Comparison of ENCODE assay signal across 8 mouse cellular contexts in genomic region chr16:31906896-31907295, GRCm38 (mm10). TPM values are rescaled to one million over a fixed set of nuclear protein-coding genes. Genes with fewer than 3 reads are reported as not detected.
A peak's percentile ranks its signal among the peaks of the same experiment; 100 is the strongest.
DNase-seq lines count a peak whose midpoint lies in the region; ATAC-seq and TF ChIP-seq lines count a peak whose summit lies in the region.

No protein-coding gene starts in this region.

- 6% methylated on average over 9 of the region's 9 CpGs for WGBS in embryonic facial prominence, embryonic 12.5 days
- WGBS in hindbrain, embryonic 11.5 days = 17% methylated on average over 9 of the region's 9 CpGs
- 8% methylated on average over 9 of the region's 9 CpGs for WGBS in liver, embryonic 14.5 days (ENCODE audit: insufficient replicate concordance)
- 12% methylated on average over 9 of the region's 9 CpGs for WGBS in neural tube, embryonic 13.5 days

- TF ChIP-seq CTCF in liver, embryonic 14.5 days (IDR thresholded peaks at IDR 0.05; ENCODE audit: low read depth) = no peak

- H3K27me3 ChIP-seq in embryonic facial prominence, embryonic 12.5 days = 0 out of 2 replicates have a peak, but pooled peaks cover 3% of the 10 kb centered on the region
- H3K27me3 ChIP-seq in hindbrain, embryonic 11.5 days (ENCODE audit: control insufficient read depth, insufficient read depth, low read length) = no peaks in the 10 kb centered on the region
- no peaks in the 10 kb centered on the region; the same call in 1 of the 2 replicates for H3K27me3 ChIP-seq in liver, embryonic 14.5 days (ENCODE audit: control insufficient read depth, insufficient read depth, low read length)
- H3K27me3 ChIP-seq in neural tube, embryonic 13.5 days = no peaks in the 10 kb centered on the region

- H3K9me3 ChIP-seq in embryonic facial prominence, embryonic 12.5 days = no peaks in the 10 kb centered on the region
- H3K9me3 ChIP-seq in hindbrain, embryonic 11.5 days (ENCODE audit: control insufficient read depth, low read length) = no peaks in the 10 kb centered on the region
- no peaks in the 10 kb centered on the region for H3K9me3 ChIP-seq in liver, embryonic 14.5 days (ENCODE audit: control insufficient read depth, low read length)
- H3K9me3 ChIP-seq in neural tube, embryonic 13.5 days = no peaks in the 10 kb centered on the region

- peak; percentile 11 for DNase-seq in thymus, postnatal 14 days
- no peak for DNase-seq in thymus, postnatal 0 days (ENCODE audit: low spot score)
- DNase-seq in hindbrain, embryonic 11.5 days (ENCODE audit: low spot score) = peak; percentile 46
- no peak for DNase-seq in liver, embryonic 14.5 days (ENCODE audit: low read depth in 3 of 3, low spot score in 3 of 3)
- DNase-seq in cerebellum, adult 11-12 months = no peak
- DNase-seq in frontal cortex, postnatal 14 days (ENCODE audit: low spot score in 2 of 2) = no peak

- H3K27ac ChIP-seq in embryonic facial prominence, embryonic 12.5 days = no peak overlapping the region
- no peak overlapping the region for H3K27ac ChIP-seq in hindbrain, embryonic 11.5 days (ENCODE audit: low read depth, low read length)
- H3K27ac ChIP-seq in liver, embryonic 14.5 days = no peak overlapping the region
- H3K27ac ChIP-seq in neural tube, embryonic 13.5 days (replicated peaks) = no peak overlapping the region

- H3K36me3 ChIP-seq in embryonic facial prominence, embryonic 12.5 days = no peaks in the 10 kb centered on the region
- no peaks in the 10 kb centered on the region for H3K36me3 ChIP-seq in hindbrain, embryonic 11.5 days (ENCODE audit: control insufficient read depth, insufficient read depth, low read length)
- no peaks in the 10 kb centered on the region for H3K36me3 ChIP-seq in liver, embryonic 14.5 days (replicated peaks; ENCODE audit: control insufficient read depth, insufficient read depth, low read depth)
- no peaks in the 10 kb centered on the region for H3K36me3 ChIP-seq in neural tube, embryonic 13.5 days

- 0 out of 2 replicates have a peak overlapping the region, but pooled peaks have one; percentile 19 for H3K4me3 ChIP-seq in embryonic facial prominence, embryonic 12.5 days
- no peak overlapping the region for H3K4me3 ChIP-seq in hindbrain, embryonic 11.5 days (ENCODE audit: low read depth, low read length)
- peak overlapping the region in 1 of 2 experiments; percentile 16; a peak in 1 of 4 replicates for H3K4me3 ChIP-seq in liver, embryonic 14.5 days (ENCODE audit: insufficient read depth in 1 of 2, low read depth in 2 of 2, low read length in 2 of 2)
- H3K4me3 ChIP-seq in neural tube, embryonic 13.5 days = peak overlapping the region; percentile 6; the same call in 1 of the 2 replicates

- ATAC-seq in embryonic facial prominence, embryonic 12.5 days (ENCODE audit: insufficient number of reproducible peaks, insufficient read depth, low FRiP score, low TSS enrichment) = no peak
- no peak for ATAC-seq in hindbrain, embryonic 11.5 days (ENCODE audit: low FRiP score)
- ATAC-seq in liver, embryonic 14.5 days (ENCODE audit: insufficient read depth) = no peak
- ATAC-seq in neural tube, embryonic 13.5 days (ENCODE audit: low read depth) = no peak

- no peak overlapping the region for H3K9ac ChIP-seq in embryonic facial prominence, embryonic 12.5 days
- peak overlapping the region; percentile 17; the same call in 1 of the 2 replicates for H3K9ac ChIP-seq in hindbrain, embryonic 11.5 days (ENCODE audit: low read depth, low read length)
- no peak overlapping the region for H3K9ac ChIP-seq in liver, embryonic 14.5 days (replicated peaks)
- 0 out of 2 replicates have a peak overlapping the region, but pooled peaks have one; percentile 31 for H3K9ac ChIP-seq in neural tube, embryonic 13.5 days

- no peak for TF ChIP-seq EP300 in liver, embryonic 14.5 days (IDR thresholded peaks at IDR 0.05; ENCODE audit: low read depth)

- peaks cover 15% of the 10 kb centered on the region; the same call in 1 of the 2 replicates for H3K4me1 ChIP-seq in embryonic facial prominence, embryonic 12.5 days
- H3K4me1 ChIP-seq in hindbrain, embryonic 11.5 days (replicated peaks; ENCODE audit: control insufficient read depth, insufficient read depth, low read length) = no peaks in the 10 kb centered on the region
- peaks cover 0 to 4% of the 10 kb centered on the region in 2 experiments; a peak in 2 of 4 replicates for H3K4me1 ChIP-seq in liver, embryonic 14.5 days (replicated peaks; ENCODE audit: control insufficient read depth in 2 of 2, insufficient read depth in 2 of 2, low read length in 1 of 2)
- peaks cover 14% of the 10 kb centered on the region for H3K4me1 ChIP-seq in neural tube, embryonic 13.5 days (replicated peaks)

- peak overlapping the region; percentile 46 for H3K4me2 ChIP-seq in embryonic facial prominence, embryonic 12.5 days (replicated peaks)
- H3K4me2 ChIP-seq in hindbrain, embryonic 11.5 days (replicated peaks; ENCODE audit: low read depth, low read length) = peak overlapping the region; percentile 20; the same call in 1 of the 2 replicates
- peak overlapping the region; percentile 47 for H3K4me2 ChIP-seq in liver, embryonic 14.5 days (ENCODE audit: low read depth)
- peak overlapping the region; percentile 45 for H3K4me2 ChIP-seq in neural tube, embryonic 13.5 days

RNA-seq across cellular contexts. Expression of gene Pigz, which starts 26.8 kb away (rescaled TPM):
- 2.7 and 3.1 TPM in 2 replicates for polyA plus RNA-seq in thymus, postnatal 0 days (2015; fragmentation: Nextera tagmentation; extraction: Ambion mirVana)
- polyA plus RNA-seq in embryonic facial prominence, embryonic 12.5 days (2016; fragmentation: Nextera tagmentation; extraction: Ambion mirVana) = 1.1 and 1.6 TPM in 2 replicates
- 1.2 and 1.5 TPM in 2 replicates for polyA plus RNA-seq in hindbrain, embryonic 11.5 days (2014; fragmentation: Nextera tagmentation; extraction: Ambion mirVana)
- 0.15 and 0.31 TPM in 2 replicates for polyA plus RNA-seq in liver, embryonic 14.5 days (2012; rRNA removed)
- 0.28 and 0.34 TPM in 2 replicates for polyA plus RNA-seq in liver, embryonic 14.5 days (2014; fragmentation: Nextera tagmentation; extraction: Ambion mirVana)
- polyA plus RNA-seq in neural tube, embryonic 13.5 days (2015; fragmentation: Nextera tagmentation; extraction: Ambion mirVana) = 2.0 and 4.3 TPM in 2 replicates

RNA-seq across cellular contexts. Expression of gene Meltf, which starts 28.3 kb away (rescaled TPM):
- 0.10 and 0.13 TPM in 2 replicates for polyA plus RNA-seq in thymus, postnatal 0 days (2015; fragmentation: Nextera tagmentation; extraction: Ambion mirVana)
- 0.28 and 0.56 TPM in 2 replicates for polyA plus RNA-seq in embryonic facial prominence, embryonic 12.5 days (2016; fragmentation: Nextera tagmentation; extraction: Ambion mirVana)
- not detected in 2 replicates for polyA plus RNA-seq in hindbrain, embryonic 11.5 days (2014; fragmentation: Nextera tagmentation; extraction: Ambion mirVana)
- 0.03 and 0.05 TPM in 2 replicates for polyA plus RNA-seq in liver, embryonic 14.5 days (2012; rRNA removed)
- polyA plus RNA-seq in liver, embryonic 14.5 days (2014; fragmentation: Nextera tagmentation; extraction: Ambion mirVana) = 0.06 TPM in 1 of 2 replicates, not detected in the other
- 0.32 TPM in 2 replicates for polyA plus RNA-seq in neural tube, embryonic 13.5 days (2015; fragmentation: Nextera tagmentation; extraction: Ambion mirVana)

RNA-seq across cellular contexts. Expression of gene 0610012G03Rik, which starts 41.4 kb away (rescaled TPM):
- polyA plus RNA-seq in thymus, postnatal 0 days (2015; fragmentation: Nextera tagmentation; extraction: Ambion mirVana) = 92.1 and 95.1 TPM in 2 replicates
- 85.2 and 93.3 TPM in 2 replicates for polyA plus RNA-seq in embryonic facial prominence, embryonic 12.5 days (2016; fragmentation: Nextera tagmentation; extraction: Ambion mirVana)
- polyA plus RNA-seq in hindbrain, embryonic 11.5 days (2014; fragmentation: Nextera tagmentation; extraction: Ambion mirVana) = 86.2 and 88.5 TPM in 2 replicates
- polyA plus RNA-seq in liver, embryonic 14.5 days (2012; rRNA removed) = 21.5 and 23.2 TPM in 2 replicates
- 42.3 and 45.3 TPM in 2 replicates for polyA plus RNA-seq in liver, embryonic 14.5 days (2014; fragmentation: Nextera tagmentation; extraction: Ambion mirVana)
- polyA plus RNA-seq in neural tube, embryonic 13.5 days (2015; fragmentation: Nextera tagmentation; extraction: Ambion mirVana) = 93.1 and 99.5 TPM in 2 replicates

RNA-seq across cellular contexts. Expression of gene Ncbp2, which starts 41.4 kb away (rescaled TPM):
- polyA plus RNA-seq in thymus, postnatal 0 days (2015; fragmentation: Nextera tagmentation; extraction: Ambion mirVana) = 80.6 and 93.3 TPM in 2 replicates
- 146 and 150 TPM in 2 replicates for polyA plus RNA-seq in embryonic facial prominence, embryonic 12.5 days (2016; fragmentation: Nextera tagmentation; extraction: Ambion mirVana)
- 148 and 160 TPM in 2 replicates for polyA plus RNA-seq in hindbrain, embryonic 11.5 days (2014; fragmentation: Nextera tagmentation; extraction: Ambion mirVana)
- polyA plus RNA-seq in liver, embryonic 14.5 days (2012; rRNA removed) = 10.7 and 25.1 TPM in 2 replicates
- polyA plus RNA-seq in liver, embryonic 14.5 days (2014; fragmentation: Nextera tagmentation; extraction: Ambion mirVana) = 29.0 and 31.5 TPM in 2 replicates
- polyA plus RNA-seq in neural tube, embryonic 13.5 days (2015; fragmentation: Nextera tagmentation; extraction: Ambion mirVana) = 106 and 120 TPM in 2 replicates

Comparison
In these comparisons a context has a peak if more than half of its experiments do, and no peak if none do; other contexts are left out.
1. DNase-seq: peak in thymus, postnatal 14 days (single experiment) and hindbrain, embryonic 11.5 days (single experiment); none in thymus, postnatal 0 days (single experiment), liver, embryonic 14.5 days (0 of 3), cerebellum, adult 11-12 months (single experiment) and frontal cortex, postnatal 14 days (0 of 2).
2. H3K9ac ChIP-seq: peak in hindbrain, embryonic 11.5 days (single experiment) and neural tube, embryonic 13.5 days (single experiment); none in embryonic facial prominence, embryonic 12.5 days (single experiment) and liver, embryonic 14.5 days (single experiment).
3. Peak in every context shown above with its lines, with median percentiles within 50 percentile points of each other: H3K4me2 ChIP-seq.